Mouse (Mus musculus) heart, embryonic 16.5 days (tissue): ENCODE data around the gene Gm20547. TPM values are rescaled to one million over a fixed set of nuclear protein-coding genes. Genes with fewer than 3 reads are reported as not detected.
"Not testable (repeated sequence)": the region's sequence is repeated elsewhere in the genome, so short reads cannot be mapped to it uniquely, and the experiment has no call there.

Source experiments
- ATAC-seq: fragments of 200-750 bp; cut with Nextera tagmentation; replicated peaks from 2 replicates; pipeline ENCODE4 v1.8.0; 2017; ENCODE audit warnings: moderate number of reproducible peaks; ENCODE audit not compliant: insufficient read depth, low FRiP score; ENCODE audit errors: extremely low read depth
- H3K27ac ChIP-seq: fragments of 300-500 bp; sonication (generic); 2 replicates; pipeline ENCODE4 v1.5.1; 2014; ENCODE audit warnings: mild to moderate bottlenecking, low read length, control low read depth, moderate library complexity
- H3K27me3 ChIP-seq: fragments of 300-500 bp; sonication (generic); 2 replicates; pipeline ENCODE4 v1.6.1; 2014; ENCODE audit warnings: low read length, mixed read lengths; ENCODE audit not compliant: control insufficient read depth, insufficient read depth
- H3K36me3 ChIP-seq: fragments of 300-500 bp; sonication (generic); 2 replicates; pipeline ENCODE4 v1.6.1; 2014; ENCODE audit not compliant: control insufficient read depth, insufficient read depth
- H3K4me1 ChIP-seq: fragments of 300-500 bp; sonication (generic); 2 replicates; pipeline ENCODE4 v1.6.1; 2014; ENCODE audit warnings: low read length, mixed read lengths; ENCODE audit not compliant: control insufficient read depth, insufficient read depth
- H3K4me2 ChIP-seq: fragments of 300-500 bp; sonication (generic); 2 replicates; pipeline ENCODE4 v1.6.1; 2014; ENCODE audit warnings: low read depth, mild to moderate bottlenecking, control low read depth, low read length
- H3K4me3 ChIP-seq: fragments of 300-500 bp; sonication (generic); 2 replicates; pipeline ENCODE4 v1.5.1; 2014; ENCODE audit warnings: mild to moderate bottlenecking, control low read depth, low read length
- H3K9ac ChIP-seq: fragments of 300-500 bp; sonication (generic); 2 replicates; pipeline ENCODE4 v1.6.1; 2014; ENCODE audit warnings: low read length, control low read depth
- H3K9me3 ChIP-seq: fragments of 300-500 bp; sonication (generic); replicated peaks from 2 replicates; pipeline ENCODE4 v1.6.1; 2016; ENCODE audit warnings: low read length; ENCODE audit not compliant: control insufficient read depth
- WGBS: fragments of 180-500 bp; shearing (Covaris S2); extraction: QIAGEN DNeasy Blood & Tissue Kit; methylation state at CpG from one replicate; pipeline ENCODE4 v1.1.7; 2014; 5-methylcytosine and 5-hydroxymethylcytosine counted together
- polyA plus RNA-seq: library from polyadenylated mRNA; unstranded; fragments of >200 nt; fragmentation: Nextera tagmentation; extraction: Ambion mirVana; gene quantifications from 2 replicates; pipeline ENCODE4 v1.2.1, GENCODE M21; 2015

Gene Gm20547
- polyA plus RNA-seq, 1 experiment from 2014 or later = not detected

- peaks cover 24% of the 10 kb centered on the region for H3K36me3 ChIP-seq
- H3K9me3 ChIP-seq = no peaks in the 10 kb centered on the region
- WGBS = 4% methylated on average over 48 of the region's 48 CpGs
- H3K27ac ChIP-seq = peak overlapping the region; percentile 59
- peak overlapping the region; percentile 81 for H3K4me3 ChIP-seq
- peak overlapping the region; percentile 98 for H3K4me2 ChIP-seq
- H3K9ac ChIP-seq = peak overlapping the region; percentile 75
- H3K27me3 ChIP-seq = no peaks in the 10 kb centered on the region
- peaks cover 18% of the 10 kb centered on the region for H3K4me1 ChIP-seq
- ATAC-seq = peak; percentile 60
Observed at GRCm38 (mm10) chr17:34836155-34836855, 45.5 kb downstream of the Gm20547 start.

GRCm38 (mm10) chr17:34830776-34831175 lies 51.1 kb downstream of the Gm20547 start:
- H3K4me2 ChIP-seq, H3K27ac ChIP-seq, H3K4me1 ChIP-seq, H3K9me3 ChIP-seq, ATAC-seq, H3K27me3 ChIP-seq, H3K4me3 ChIP-seq, H3K9ac ChIP-seq: not testable (repeated sequence)
- peaks cover 39% of the 10 kb centered on the region for H3K36me3 ChIP-seq
- 89% methylated on average over 1 of the region's 1 CpGs for WGBS

DNA sequence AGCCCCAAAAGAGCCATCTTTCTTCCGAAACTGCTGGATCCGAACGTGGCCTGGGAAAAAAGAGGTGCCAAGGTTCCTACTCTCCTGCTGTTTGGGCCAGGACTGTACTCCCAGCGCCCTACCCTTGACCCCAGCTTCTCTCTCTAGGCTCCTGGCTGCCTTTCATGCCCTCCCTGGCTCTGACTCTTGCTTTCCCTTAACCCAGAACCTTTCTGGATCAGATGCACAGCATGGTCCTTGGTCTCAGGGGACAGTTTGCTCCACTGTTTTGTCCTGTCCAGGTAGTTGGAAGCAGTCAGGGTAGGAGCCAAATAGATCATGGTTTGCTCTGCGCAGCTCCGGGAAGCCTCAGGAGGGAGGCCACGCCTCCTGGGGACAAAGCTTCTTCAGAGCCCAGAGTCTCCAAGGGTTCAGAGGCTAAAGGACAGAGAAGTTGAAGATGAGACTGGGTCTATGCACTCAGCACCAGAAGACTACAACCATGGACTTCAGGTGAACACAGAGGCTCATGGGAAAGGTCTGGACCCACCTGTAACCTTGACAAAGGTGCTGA lies 66.9 kb downstream of the Gm20547 start:
- Histone ChIP-seq H3K27ac (no peak overlapping the region), H3K4me1 (no peaks in the 10 kb centered on the region), H3K9me3 (no peaks in the 10 kb centered on the region), H3K27me3 (no peaks in the 10 kb centered on the region), H3K36me3 (no peaks in the 10 kb centered on the region), H3K4me3 (no peak overlapping the region), H3K4me2 (no peak overlapping the region), H3K9ac (no peak overlapping the region)
- no peak for ATAC-seq
- WGBS = 72% methylated on average over 7 of the region's 7 CpGs

DNA sequence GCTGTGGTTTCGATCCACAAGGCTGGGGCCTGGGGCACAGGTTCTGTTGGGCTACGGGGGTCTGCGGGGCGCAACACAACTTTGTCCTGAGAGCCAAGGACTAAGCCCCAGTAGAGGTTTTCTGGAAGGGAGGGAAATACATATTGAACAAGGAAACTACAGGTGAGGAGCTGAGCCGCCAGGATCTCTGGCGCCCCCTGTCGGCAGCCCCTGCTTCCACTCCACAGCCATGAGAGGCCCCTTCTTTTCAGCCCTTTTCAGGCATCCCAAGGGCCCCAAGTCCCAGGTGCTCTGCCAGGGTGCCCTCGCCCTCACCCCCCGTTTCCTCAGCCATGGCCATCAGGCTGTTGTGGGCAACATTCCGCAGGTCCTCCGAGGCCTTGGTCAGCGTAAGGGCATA lies 68.1 kb downstream of the Gm20547 start:
- H3K27me3 ChIP-seq, H3K4me1 ChIP-seq, H3K36me3 ChIP-seq, H3K9me3 ChIP-seq, H3K4me3 ChIP-seq, H3K9ac ChIP-seq, ATAC-seq, H3K27ac ChIP-seq, H3K4me2 ChIP-seq: not testable (repeated sequence)
- WGBS = 61% methylated on average over 11 of the region's 12 CpGs

- Histone ChIP-seq H3K27ac (no peak overlapping the region), H3K4me1 (no peaks in the 10 kb centered on the region), H3K9me3 (no peaks in the 10 kb centered on the region), H3K4me3 (no peak overlapping the region), H3K9ac (no peak overlapping the region), H3K27me3 (no peaks in the 10 kb centered on the region), H3K36me3 (no peaks in the 10 kb centered on the region), H3K4me2 (no peak overlapping the region)
- no peak for ATAC-seq
- 65% methylated on average over 15 of the region's 15 CpGs for WGBS
Observed at GRCm38 (mm10) chr17:34811275-34811674, 70.6 kb downstream of the Gm20547 start.

DNA sequence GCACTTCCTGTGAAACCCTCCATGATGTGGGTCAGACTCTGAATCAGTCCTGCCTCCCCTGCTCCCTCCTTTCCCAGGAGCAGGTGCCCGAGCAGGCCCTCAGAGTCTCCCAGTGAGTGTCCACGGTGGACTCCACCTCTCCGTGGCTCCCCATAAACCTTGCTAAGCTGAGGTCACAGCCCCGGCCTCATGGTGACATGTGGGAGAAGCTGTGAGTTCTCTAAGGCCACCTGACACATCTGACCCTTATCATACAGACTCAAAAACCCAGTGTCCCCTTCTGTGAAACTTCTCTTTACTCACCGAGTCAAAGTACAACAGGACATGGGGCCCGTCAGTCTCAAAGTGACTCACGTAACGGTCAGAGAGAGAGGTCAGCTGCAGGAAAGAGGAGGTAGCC lies 71.0 kb downstream of the Gm20547 start:
- ATAC-seq, H3K27me3 ChIP-seq, H3K4me3 ChIP-seq, H3K36me3 ChIP-seq, H3K27ac ChIP-seq, H3K4me1 ChIP-seq, H3K9ac ChIP-seq, H3K9me3 ChIP-seq, H3K4me2 ChIP-seq: not testable (repeated sequence)
- WGBS = 77% methylated on average over 8 of the region's 8 CpGs

DNA sequence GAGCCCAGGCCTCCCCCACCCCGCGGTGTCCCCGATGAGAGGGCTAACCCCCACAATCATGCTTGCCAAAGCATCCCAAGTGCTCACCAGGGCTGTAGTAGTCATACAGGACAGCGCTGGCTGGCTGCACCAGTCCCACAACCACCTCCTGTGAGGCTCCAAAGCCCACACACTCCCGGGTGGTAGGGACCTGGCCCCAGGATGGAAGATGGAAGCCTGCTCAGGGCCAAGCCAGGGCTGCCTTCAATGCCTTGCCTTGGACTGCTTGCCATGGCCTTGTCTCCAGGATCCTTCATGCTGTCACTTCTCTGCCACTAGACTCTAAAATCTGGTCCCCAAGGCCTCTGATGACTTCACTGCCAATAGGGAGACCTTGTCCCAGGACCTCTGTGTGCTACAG lies 71.4 kb downstream of the Gm20547 start:
- not testable (repeated sequence) for H3K27me3 ChIP-seq, H3K4me3 ChIP-seq, H3K9me3 ChIP-seq, H3K27ac ChIP-seq, H3K9ac ChIP-seq, H3K4me2 ChIP-seq, H3K36me3 ChIP-seq, H3K4me1 ChIP-seq, ATAC-seq
- WGBS = 87% methylated on average over 5 of the region's 5 CpGs

GRCm38 (mm10) chr17:34808599-34809205 lies 73.1 kb downstream of the Gm20547 start:
- no peaks in the 10 kb centered on the region for H3K27me3 ChIP-seq
- peaks cover 4% of the 10 kb centered on the region for H3K9me3 ChIP-seq
- H3K4me2 ChIP-seq = no peak overlapping the region
- H3K9ac ChIP-seq = no peak overlapping the region
- 75% methylated on average over 6 of the region's 6 CpGs for WGBS
- no peaks in the 10 kb centered on the region for H3K36me3 ChIP-seq
- no peak overlapping the region for H3K4me3 ChIP-seq
- H3K4me1 ChIP-seq = no peaks in the 10 kb centered on the region
- no peak overlapping the region for H3K27ac ChIP-seq
- ATAC-seq = no peak

GRCm38 (mm10) chr17:34807176-34807575 lies 74.7 kb downstream of the Gm20547 start:
- Histone ChIP-seq H3K9me3 (peaks cover 4% of the 10 kb centered on the region), H3K4me3 (no peak overlapping the region), H3K27ac (no peak overlapping the region), H3K27me3 (no peaks in the 10 kb centered on the region), H3K4me2 (no peak overlapping the region), H3K4me1 (no peaks in the 10 kb centered on the region), H3K36me3 (no peaks in the 10 kb centered on the region), H3K9ac (no peak overlapping the region)
- WGBS = 57% methylated on average over 3 of the region's 3 CpGs
- ATAC-seq = no peak
